Mouse (Mus musculus) kidney, postnatal 14 days (tissue): Measurements from ENCODE around the gene Lrch1.

ENCODE experiments used
- DNase-seq: peaks from one replicate; pipeline ENCODE4 v3.0.0; 2022; ENCODE audit warnings: mixed read lengths

Lrch1 gene

GRCm38 (mm10) chr14:74918521-74919103 lies 29.1 kb downstream of the Lrch1 start:
- DNase-seq, result no peak

GRCm38 (mm10) chr14:74917504-74918124 lies 30.1 kb downstream of the Lrch1 start:
- DNase-seq, result no peak

- DNase-seq, result no peak
These were observed 31.0 kb downstream of the Lrch1 start for GRCm38 (mm10) chr14:74916691-74917090.

- DNase-seq, result no peak
These were observed 31.6 kb downstream of the Lrch1 start for GRCm38 (mm10) chr14:74916075-74916474.

GRCm38 (mm10) chr14:74915658-74916057 lies 32.0 kb downstream of the Lrch1 start:
- DNase-seq, result no peak

- no peak for DNase-seq
These were observed 32.7 kb downstream of the Lrch1 start for GRCm38 (mm10) chr14:74915025-74915424.

GRCm38 (mm10) chr14:74913381-74914230 lies 34.1 kb downstream of the Lrch1 start:
- DNase-seq, result peak; percentile 75

- peak; percentile 34 for DNase-seq
These were observed 37.3 kb downstream of the Lrch1 start for GRCm38 (mm10) chr14:74910363-74910762.

GRCm38 (mm10) chr14:74909021-74909420 lies 38.7 kb downstream of the Lrch1 start:
- DNase-seq, result no peak

GRCm38 (mm10) chr14:74908250-74908649 lies 39.4 kb downstream of the Lrch1 start:
- no peak for DNase-seq

- DNase-seq, result no peak
These were observed 40.0 kb downstream of the Lrch1 start for GRCm38 (mm10) chr14:74907706-74908105.

GRCm38 (mm10) chr14:74905990-74906389 lies 41.7 kb downstream of the Lrch1 start:
- DNase-seq, result no peak

- DNase-seq, result no peak
These were observed 43.2 kb downstream of the Lrch1 start for GRCm38 (mm10) chr14:74904442-74904841.

GRCm38 (mm10) chr14:74903047-74903446 lies 44.6 kb downstream of the Lrch1 start:
- peak; percentile 55 for DNase-seq

- DNase-seq, result no peak
These were observed 46.8 kb downstream of the Lrch1 start for GRCm38 (mm10) chr14:74900705-74901369.

- DNase-seq, result peak; percentile 59
These were observed 47.5 kb downstream of the Lrch1 start for GRCm38 (mm10) chr14:74899953-74900704.

- no peak for DNase-seq
These were observed 48.7 kb downstream of the Lrch1 start for GRCm38 (mm10) chr14:74898939-74899338.

GRCm38 (mm10) chr14:74893693-74894092 lies 54.0 kb downstream of the Lrch1 start:
- DNase-seq, result no peak

- DNase-seq, result no peak
These were observed 54.5 kb downstream of the Lrch1 start for GRCm38 (mm10) chr14:74893085-74893648.

GRCm38 (mm10) chr14:74889304-74889703 lies 58.4 kb downstream of the Lrch1 start:
- DNase-seq, result no peak

GRCm38 (mm10) chr14:74888103-74888502 lies 59.6 kb downstream of the Lrch1 start:
- DNase-seq, result no peak

- no peak for DNase-seq
These were observed 61.2 kb downstream of the Lrch1 start for GRCm38 (mm10) chr14:74886453-74886852.
